Mouse (Mus musculus): ENCODE measurements around the gene 1700010B08Rik. TPM values are rescaled to one million over a fixed set of nuclear protein-coding genes. Genes with fewer than 3 reads are reported as not detected.
A peak's percentile ranks its signal among the peaks of the same experiment; 100 is the strongest.

Gene 1700010B08Rik
- polyA plus RNA-seq, 1 experiment from 2014 or later: not detected

GRCm38 (mm10) chr2:173755433-173756144 is 36.4 kb downstream of the 1700010B08Rik start:
- H3K4me2 ChIP-seq (replicated peaks): no peak overlapping the region
- H3K9ac ChIP-seq (replicated peaks): 0 out of 2 replicates have a peak overlapping the region, but pooled peaks have one; percentile 10
- ATAC-seq: peak; percentile 87
- peak overlapping the region; percentile 74 for H3K27ac ChIP-seq
- H3K9me3 ChIP-seq: no peaks in the 10 kb centered on the region
- 24% methylated on average over 8 of the region's 8 CpGs for WGBS
- H3K4me1 ChIP-seq (replicated peaks): peaks cover 32% of the 10 kb centered on the region
- no peak overlapping the region for H3K4me3 ChIP-seq (replicated peaks)
- H3K27me3 ChIP-seq: no peaks in the 10 kb centered on the region
- H3K36me3 ChIP-seq: no peaks in the 10 kb centered on the region

DNA sequence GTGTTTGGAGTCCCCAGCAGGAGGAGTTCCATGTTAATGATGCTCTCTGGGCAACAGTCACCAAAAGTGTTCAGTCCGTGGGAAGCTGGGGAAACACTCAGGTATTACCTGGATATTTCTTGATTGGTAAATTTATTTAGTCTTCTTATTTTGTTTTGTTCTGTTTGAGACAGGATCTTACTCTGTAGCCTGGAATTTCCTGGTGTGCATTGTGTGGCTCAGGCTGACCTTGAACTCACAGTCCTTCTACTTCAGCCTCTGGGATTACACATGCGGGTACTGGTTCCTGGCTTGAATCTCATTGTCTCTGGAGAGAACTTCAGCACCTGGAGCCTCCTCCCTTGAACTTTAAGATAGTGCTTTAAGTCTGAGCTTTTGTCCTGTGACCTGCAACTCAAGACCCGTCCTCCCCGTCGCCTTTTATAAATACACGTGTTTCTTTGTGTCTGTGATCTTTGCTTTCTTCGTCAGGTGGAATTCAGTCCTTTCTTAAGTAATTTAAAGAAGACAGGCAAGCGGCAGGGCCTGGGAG is 38.5 kb downstream of the 1700010B08Rik start:
- peaks cover 46% of the 10 kb centered on the region for H3K4me1 ChIP-seq (replicated peaks)
- H3K9me3 ChIP-seq: no peaks in the 10 kb centered on the region
- WGBS: 87% methylated on average over 8 of the region's 8 CpGs
- no peaks in the 10 kb centered on the region for H3K36me3 ChIP-seq
- H3K4me3 ChIP-seq (replicated peaks): no peak overlapping the region
- H3K9ac ChIP-seq (replicated peaks): no peak overlapping the region
- H3K27me3 ChIP-seq: no peaks in the 10 kb centered on the region
- H3K27ac ChIP-seq: no peak overlapping the region
- no peak for ATAC-seq
- H3K4me2 ChIP-seq (replicated peaks): no peak overlapping the region

- Histone ChIP-seq H3K36me3 (no peaks in the 10 kb centered on the region), H3K27me3 (no peaks in the 10 kb centered on the region), H3K9ac (replicated peaks) (no peak overlapping the region; the same call in 1 of the 2 replicates), H3K4me3 (replicated peaks) (no peak overlapping the region), H3K4me2 (replicated peaks) (no peak overlapping the region), H3K4me1 (replicated peaks) (peaks cover 58% of the 10 kb centered on the region), H3K27ac (no peak overlapping the region), H3K9me3 (no peaks in the 10 kb centered on the region)
- WGBS: 81% methylated on average over 6 of the region's 6 CpGs
- no peak for ATAC-seq
Observed at GRCm38 (mm10) chr2:173760607-173761006, 41.4 kb downstream of the 1700010B08Rik start.

- ATAC-seq: no peak
- Histone ChIP-seq H3K4me2 (replicated peaks) (no peak overlapping the region), H3K9me3 (no peaks in the 10 kb centered on the region), H3K4me1 (replicated peaks) (peaks cover 73% of the 10 kb centered on the region), H3K4me3 (replicated peaks) (no peak overlapping the region), H3K27me3 (no peaks in the 10 kb centered on the region), H3K36me3 (peaks cover 11% of the 10 kb centered on the region; the same call in 1 of the 2 replicates), H3K27ac (peak overlapping the region; percentile 56), H3K9ac (replicated peaks) (0 out of 2 replicates have a peak overlapping the region, but pooled peaks have one; percentile 19)
- WGBS: 61% methylated on average over 3 of the region's 3 CpGs
Observed at GRCm38 (mm10) chr2:173764629-173765028, 45.4 kb downstream of the 1700010B08Rik start.

GRCm38 (mm10) chr2:173767959-173768595 is 48.9 kb downstream of the 1700010B08Rik start:
- Histone ChIP-seq H3K4me1 (replicated peaks) (peaks cover 72% of the 10 kb centered on the region), H3K27ac (peak overlapping the region; percentile 56), H3K9ac (replicated peaks) (no peak overlapping the region), H3K36me3 (peaks cover 11% of the 10 kb centered on the region; the same call in 1 of the 2 replicates), H3K9me3 (no peaks in the 10 kb centered on the region), H3K4me3 (replicated peaks) (no peak overlapping the region), H3K27me3 (no peaks in the 10 kb centered on the region), H3K4me2 (replicated peaks) (no peak overlapping the region)
- 75% methylated on average over 8 of the region's 8 CpGs for WGBS
- ATAC-seq: no peak

- H3K9ac ChIP-seq (replicated peaks): no peak overlapping the region
- 44% methylated on average over 10 of the region's 10 CpGs for WGBS
- H3K36me3 ChIP-seq: peaks cover 11% of the 10 kb centered on the region; the same call in 1 of the 2 replicates
- no peak overlapping the region for H3K4me3 ChIP-seq (replicated peaks)
- no peak for ATAC-seq
- no peaks in the 10 kb centered on the region for H3K27me3 ChIP-seq
- H3K27ac ChIP-seq: peak overlapping the region; percentile 73
- no peak overlapping the region for H3K4me2 ChIP-seq (replicated peaks)
- H3K4me1 ChIP-seq (replicated peaks): peaks cover 77% of the 10 kb centered on the region
- H3K9me3 ChIP-seq: no peaks in the 10 kb centered on the region
Observed at GRCm38 (mm10) chr2:173769183-173769582, 50.0 kb downstream of the 1700010B08Rik start.

DNA sequence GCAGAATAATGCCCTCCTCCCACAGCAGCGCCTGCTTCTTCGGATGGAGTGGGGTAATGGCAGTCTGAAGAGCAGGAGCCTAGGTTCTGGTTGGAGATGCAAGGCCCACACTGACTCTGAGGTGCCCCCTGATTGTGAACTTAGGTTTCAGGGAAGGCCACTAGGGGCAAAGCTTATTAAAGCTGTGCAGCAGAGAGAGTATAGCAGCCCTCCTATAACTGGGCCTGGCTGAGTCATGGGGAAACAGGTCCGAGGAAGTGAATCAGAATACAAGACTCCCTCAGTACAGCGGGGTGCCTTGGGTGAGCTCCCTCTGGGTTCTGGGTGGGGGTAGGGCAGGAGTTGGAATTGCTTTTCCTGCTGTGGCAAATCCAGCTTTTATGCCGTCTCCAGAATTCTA is 51.4 kb downstream of the 1700010B08Rik start:
- ATAC-seq: no peak
- Histone ChIP-seq H3K9me3 (no peaks in the 10 kb centered on the region), H3K4me3 (replicated peaks) (no peak overlapping the region), H3K36me3 (peaks cover 11% of the 10 kb centered on the region; the same call in 1 of the 2 replicates), H3K4me1 (replicated peaks) (peaks cover 78% of the 10 kb centered on the region), H3K27ac (peak overlapping the region; percentile 51; the same call in 1 of the 2 replicates), H3K4me2 (replicated peaks) (no peak overlapping the region), H3K27me3 (no peaks in the 10 kb centered on the region), H3K9ac (replicated peaks) (no peak overlapping the region)
- 74% methylated on average over 5 of the region's 5 CpGs for WGBS

Small RNA genes lying within 50 kb of the gene (microRNA-seq; reads per million reads assigned to microRNA genes)
- not detected for gene Mir6340

Other genes with a start within 250 kb of the 1700010B08Rik start
- gene 1700021F07Rik, start 196.8 kb upstream of the 1700010B08Rik start, polyA plus RNA-seq (2015; fragmentation: Nextera tagmentation; extraction: Ambion mirVana): not detected in 2 replicates
- not detected in 2 replicates for gene Ankrd60, start 141.1 kb upstream of the 1700010B08Rik start, polyA plus RNA-seq (2015; fragmentation: Nextera tagmentation; extraction: Ambion mirVana)
- gene Rab22a, start 59.7 kb upstream of the 1700010B08Rik start, polyA plus RNA-seq (2015; fragmentation: Nextera tagmentation; extraction: Ambion mirVana): 32.8 and 33.5 TPM in 2 replicates
- 12.3 and 13.8 TPM in 2 replicates for gene Vapb, start 18.1 kb downstream of the 1700010B08Rik start, polyA plus RNA-seq (2015; fragmentation: Nextera tagmentation; extraction: Ambion mirVana)

All from midbrain, embryonic 13.5 days (tissue).